Mouse (Mus musculus) limb, embryonic 10.5 days (tissue): ENCODE data around the gene Prss8. TPM values are rescaled to one million over a fixed set of nuclear protein-coding genes. Genes with fewer than 3 reads are reported as not detected.

Experiments used
- DNase-seq: peaks from one replicate; pipeline ENCODE4 v3.0.0-alpha.2; 2017; ENCODE audit warnings: low spot score
- H3K27ac ChIP-seq: fragments of 300-500 bp; sonication (generic); 2 replicates; pipeline ENCODE4 v1.5.1; 2016; ENCODE audit warnings: mild to moderate bottlenecking
- H3K27me3 ChIP-seq: fragments of 300-500 bp; sonication (generic); 2 replicates; pipeline ENCODE4 v1.6.1; 2016; ENCODE audit warnings: low read depth, mild to moderate bottlenecking; ENCODE audit not compliant: poor library complexity, severe bottlenecking
- H3K36me3 ChIP-seq: fragments of 300-500 bp; sonication (generic); 2 replicates; pipeline ENCODE4 v1.6.1; 2016; ENCODE audit warnings: mild to moderate bottlenecking, moderate library complexity
- H3K4me1 ChIP-seq: fragments of 300-500 bp; sonication (generic); 2 replicates; pipeline ENCODE4 v1.6.1; 2016
- H3K4me3 ChIP-seq: fragments of 300-500 bp; sonication (generic); 2 replicates; pipeline ENCODE4 v1.5.1; 2016; ENCODE audit warnings: mild to moderate bottlenecking, moderate library complexity
- H3K9me3 ChIP-seq: fragments of 300-500 bp; sonication (generic); replicated peaks from 2 replicates; pipeline ENCODE4 v1.6.1; 2016; ENCODE audit warnings: mild to moderate bottlenecking
- WGBS: fragments of 180-500 bp; shearing (Covaris S2); methylation state at CpG from one replicate; pipeline ENCODE4 v1.1.7; 2016; 5-methylcytosine and 5-hydroxymethylcytosine counted together
- polyA plus RNA-seq: library from polyadenylated mRNA; unstranded; fragments of >200 nt; fragmentation: Nextera tagmentation; extraction: Ambion mirVana; gene quantifications from 2 replicates; pipeline ENCODE4 v1.2.1, GENCODE M21; 2016

Prss8 gene
- polyA plus RNA-seq, 1 experiment from 2014 or later: 6.3 TPM

GRCm38 (mm10) chr7:127880431-127880830, 49.5 kb downstream of the Prss8 start:
- no peak overlapping the region for H3K4me3 ChIP-seq
- no peaks in the 10 kb centered on the region for H3K27me3 ChIP-seq
- WGBS: 89% methylated on average over 12 of the region's 12 CpGs
- H3K27ac ChIP-seq: no peak overlapping the region
- H3K9me3 ChIP-seq: no peaks in the 10 kb centered on the region
- peaks cover 17% of the 10 kb centered on the region for H3K4me1 ChIP-seq
- no peak for DNase-seq
- peaks cover 81% of the 10 kb centered on the region for H3K36me3 ChIP-seq

GRCm38 (mm10) chr7:127879301-127879700, 50.6 kb downstream of the Prss8 start:
- no peak overlapping the region for H3K27ac ChIP-seq
- H3K4me3 ChIP-seq: no peak overlapping the region
- H3K36me3 ChIP-seq: peaks cover 69% of the 10 kb centered on the region
- H3K4me1 ChIP-seq: peaks cover 20% of the 10 kb centered on the region
- WGBS: 96% methylated on average over 9 of the region's 9 CpGs
- no peaks in the 10 kb centered on the region for H3K9me3 ChIP-seq
- no peaks in the 10 kb centered on the region for H3K27me3 ChIP-seq
- no peak for DNase-seq

- Histone ChIP-seq H3K27ac (peak within 1 kb of the TSS; percentile 99), H3K36me3 (peaks cover 65% of the 10 kb centered on the region), H3K9me3 (no peaks in the 10 kb centered on the region), H3K27me3 (no peaks in the 10 kb centered on the region), H3K4me1 (peaks cover 23% of the 10 kb centered on the region), H3K4me3 (peak within 1 kb of the TSS; percentile 94)
- WGBS: under 1% methylated on average over 60 of the region's 60 CpGs
- peak; percentile 97 for DNase-seq
These were observed 53.2 kb downstream of the Prss8 start, which contains the start of gene Zfp668 for GRCm38 (mm10) chr7:127876467-127877348. Gene Zfp668, minus strand, starts transcription at chr7:127876828.

GRCm38 (mm10) chr7:127876041-127876466, 53.9 kb downstream of the Prss8 start, which contains the start of gene Zfp646:
Gene Zfp646, plus strand, starts transcription at chr7:127876221.
- Histone ChIP-seq H3K36me3 (peaks cover 65% of the 10 kb centered on the region), H3K4me3 (peak within 1 kb of the TSS; percentile 94), H3K27ac (peak within 1 kb of the TSS; percentile 99), H3K4me1 (peaks cover 23% of the 10 kb centered on the region), H3K9me3 (no peaks in the 10 kb centered on the region), H3K27me3 (no peaks in the 10 kb centered on the region)
- WGBS: under 1% methylated on average over 41 of the region's 41 CpGs
- DNase-seq: peak; percentile 96

Other genes with a start within 250 kb of the Prss8 start
- gene Bcl7c, start 221.2 kb downstream of the Prss8 start, polyA plus RNA-seq: 77.9 and 79.5 TPM in 2 replicates
- gene Ctf1, start 217.4 kb downstream of the Prss8 start, polyA plus RNA-seq: 11.1 and 14.2 TPM in 2 replicates
- gene Ctf2, start 197.9 kb downstream of the Prss8 start, polyA plus RNA-seq: 0.28 and 0.73 TPM in 2 replicates
- gene Fbxl19, start 185.6 kb downstream of the Prss8 start, polyA plus RNA-seq: 9.4 and 10.8 TPM in 2 replicates
- gene Orai3, start 160.3 kb downstream of the Prss8 start, polyA plus RNA-seq: 15.2 and 16.0 TPM in 2 replicates
- gene Setd1a, start 153.4 kb downstream of the Prss8 start, polyA plus RNA-seq: 21.9 and 24.2 TPM in 2 replicates
- not detected in 2 replicates for gene Gm49388, start 144.5 kb downstream of the Prss8 start, polyA plus RNA-seq
- 5.5 and 8.2 TPM in 2 replicates for gene Hsd3b7, start 129.5 kb downstream of the Prss8 start, polyA plus RNA-seq
- gene Stx4a, start 105.8 kb downstream of the Prss8 start, polyA plus RNA-seq: 20.2 and 28.5 TPM in 2 replicates
- 3.9 and 9.3 TPM in 2 replicates for gene Stx1b, start 105.6 kb downstream of the Prss8 start, polyA plus RNA-seq
- gene Zfp646, start 53.9 kb downstream of the Prss8 start, polyA plus RNA-seq: 20.0 and 20.3 TPM in 2 replicates
- 47.9 and 48.0 TPM in 2 replicates for gene Zfp668, start 53.3 kb downstream of the Prss8 start, polyA plus RNA-seq
- gene Prss53, start 39.1 kb downstream of the Prss8 start, polyA plus RNA-seq: 0.50 and 0.75 TPM in 2 replicates
- gene Gm21974, start 34.6 kb downstream of the Prss8 start, polyA plus RNA-seq: not detected in 2 replicates
- 48.3 and 51.8 TPM in 2 replicates for gene Vkorc1, start 34.5 kb downstream of the Prss8 start, polyA plus RNA-seq
- gene Bckdk, start 26.0 kb downstream of the Prss8 start, polyA plus RNA-seq: 130 and 137 TPM in 2 replicates
- 48.0 and 53.0 TPM in 2 replicates for gene Kat8, start 17.6 kb downstream of the Prss8 start, polyA plus RNA-seq
- gene Prss36, start 16.6 kb upstream of the Prss8 start, polyA plus RNA-seq: 9.7 and 10.1 TPM in 2 replicates
- gene Fus, start 37.4 kb upstream of the Prss8 start, polyA plus RNA-seq: 408 and 469 TPM in 2 replicates
- 5.2 and 6.5 TPM in 2 replicates for gene Pycard, start 63.8 kb upstream of the Prss8 start, polyA plus RNA-seq
- not detected in 2 replicates for gene Trim72, start 73.8 kb upstream of the Prss8 start, polyA plus RNA-seq
- gene Itgam, start 132.5 kb upstream of the Prss8 start, polyA plus RNA-seq: 0.28 and 0.40 TPM in 2 replicates
- not detected in 2 replicates for gene Gm49368, start 132.6 kb upstream of the Prss8 start, polyA plus RNA-seq
- gene Itgax, start 199.4 kb upstream of the Prss8 start, polyA plus RNA-seq: not detected in 2 replicates
- not detected in 2 replicates for gene Itgad, start 224.3 kb upstream of the Prss8 start, polyA plus RNA-seq